Mouse (Mus musculus): ENCODE measurements at regions not wholly inside any gene's neighbourhood (a gene's known extent, or its start where the extent isn't known, plus 50 kb on each side); places are given as distances from the start of the nearest gene placed in this dataset.

DNA sequence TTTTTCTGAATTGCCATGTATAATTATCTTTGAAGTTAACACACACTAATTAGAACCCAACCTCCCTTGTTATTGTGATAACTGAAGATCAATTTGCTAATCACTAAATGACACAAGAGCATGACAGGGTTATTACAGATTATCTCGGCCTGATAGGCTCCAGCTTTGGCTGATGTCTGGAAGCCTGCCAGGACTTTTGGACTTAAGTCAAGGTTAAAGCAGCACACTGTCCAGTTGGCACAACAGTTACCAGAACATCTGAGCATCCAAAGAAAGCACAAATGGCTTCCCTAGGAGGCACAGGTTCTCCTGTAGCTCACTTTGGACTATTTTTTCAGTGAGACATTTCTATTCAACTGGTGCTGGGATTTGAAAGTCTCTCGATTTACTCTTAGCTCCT lies 475.0 kb upstream of the A730009L09Rik start:
- ATAC-seq, result no peak
- H3K36me3 ChIP-seq, result no peaks in the 10 kb centered on the region
- no peaks in the 10 kb centered on the region for H3K4me1 ChIP-seq (replicated peaks)
- no peak overlapping the region for H3K4me2 ChIP-seq (replicated peaks)
- H3K9ac ChIP-seq (replicated peaks), result no peak overlapping the region
- 82% methylated on average over 2 of the region's 2 CpGs for WGBS
- no peaks in the 10 kb centered on the region for H3K27me3 ChIP-seq
- no peaks in the 10 kb centered on the region for H3K9me3 ChIP-seq
- no peak overlapping the region for H3K4me3 ChIP-seq (replicated peaks)
- H3K27ac ChIP-seq, result no peak overlapping the region

DNA sequence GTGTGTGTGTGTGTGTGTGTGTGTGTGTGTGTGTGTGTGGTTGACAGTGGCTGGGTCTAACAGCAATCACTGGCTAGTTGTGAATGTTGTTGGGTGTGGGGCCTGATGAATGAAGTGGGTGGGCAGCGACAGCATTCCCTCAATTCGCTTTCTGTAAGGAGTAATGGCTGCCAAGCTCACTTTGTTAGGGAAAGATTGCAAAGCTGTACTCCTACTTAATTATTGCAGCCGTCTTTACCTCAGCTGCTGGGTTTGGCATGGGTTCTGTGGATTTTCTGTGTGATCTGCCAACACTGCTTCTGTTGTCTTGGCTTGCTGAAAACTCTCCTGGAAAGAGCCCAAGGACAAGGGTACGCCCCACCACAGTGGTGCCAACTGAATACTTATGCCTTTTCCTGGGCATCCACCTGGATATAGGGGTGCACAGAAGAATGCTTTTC lies 472.9 kb upstream of the A730009L09Rik start:
- H3K4me2 ChIP-seq (replicated peaks), result no peak overlapping the region

DNA sequence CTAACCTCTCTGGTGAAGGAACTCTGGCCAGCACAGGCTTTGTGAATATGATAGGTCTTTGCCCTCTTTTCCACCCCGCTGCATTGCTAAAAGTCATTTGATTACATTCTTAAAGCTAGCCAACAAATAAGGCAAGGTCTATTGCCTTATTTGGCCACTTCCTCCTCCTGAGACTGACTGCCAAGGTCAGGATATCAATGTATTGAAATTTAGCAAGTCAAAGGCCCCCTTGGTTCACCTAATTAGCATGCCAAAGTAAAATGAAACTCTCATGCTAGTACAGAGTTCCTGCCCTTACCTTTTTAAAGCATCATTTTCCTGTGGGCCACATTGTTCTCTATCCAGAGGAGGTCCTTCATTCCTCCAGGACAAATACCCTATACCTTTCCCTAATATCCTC lies 469.6 kb upstream of the A730009L09Rik start:
- Histone ChIP-seq H3K27ac (no peak overlapping the region), H3K9me3 (no peaks in the 10 kb centered on the region), H3K9ac (replicated peaks) (no peak overlapping the region), H3K4me2 (replicated peaks) (no peak overlapping the region), H3K4me1 (replicated peaks) (no peaks in the 10 kb centered on the region), H3K27me3 (no peaks in the 10 kb centered on the region), H3K4me3 (replicated peaks) (no peak overlapping the region), H3K36me3 (no peaks in the 10 kb centered on the region)
- 83% methylated on average over 1 of the region's 1 CpGs for WGBS
- no peak for ATAC-seq

More for the DNA sequence above, 472.9 kb upstream of the A730009L09Rik start:
- Histone ChIP-seq H3K27ac (no peak overlapping the region), H3K4me1 (replicated peaks) (no peaks in the 10 kb centered on the region), H3K9ac (replicated peaks) (no peak overlapping the region), H3K9me3 (no peaks in the 10 kb centered on the region), H3K4me3 (replicated peaks) (no peak overlapping the region), H3K27me3 (no peaks in the 10 kb centered on the region), H3K36me3 (no peaks in the 10 kb centered on the region)
- WGBS, result 85% methylated on average over 4 of the region's 4 CpGs
- ATAC-seq, result peak; percentile 81

Measured in midbrain, embryonic 13.5 days (tissue).